Mouse (Mus musculus): Measurements from ENCODE around the gene C530008M17Rik. TPM values are rescaled to one million over a fixed set of nuclear protein-coding genes. Genes with fewer than 3 reads are reported as not detected.

The C530008M17Rik gene
- polyA plus RNA-seq (2015; fragmentation: Nextera tagmentation; extraction: Ambion mirVana) = 11.4 and 17.2 TPM in 2 replicates

GRCm38 (mm10) chr5:76656212-76656611, at the start of gene C530008M17Rik:
Gene C530008M17Rik (plus strand): TSS chr5:76656512.

GRCm38 (mm10) chr5:76905405-76906154, 249.3 kb downstream of the C530008M17Rik start, which contains the start of gene Aasdh:
Gene Aasdh (minus strand): TSS chr5:76905514.

Other genes with a start within 250 kb of the C530008M17Rik start
- gene Gm7271, start 172.5 kb upstream of the C530008M17Rik start, polyA plus RNA-seq (2015; fragmentation: Nextera tagmentation; extraction: Ambion mirVana) = not detected in 2 replicates
- 15.4 and 15.8 TPM in 2 replicates for gene Exoc1, start 127.2 kb upstream of the C530008M17Rik start, polyA plus RNA-seq (2015; fragmentation: Nextera tagmentation; extraction: Ambion mirVana)
- gene Cep135, start 67.8 kb upstream of the C530008M17Rik start, polyA plus RNA-seq (2015; fragmentation: Nextera tagmentation; extraction: Ambion mirVana) = 1.8 TPM in 2 replicates
- gene Aasdh, start 249.0 kb downstream of the C530008M17Rik start, polyA plus RNA-seq (2015; fragmentation: Nextera tagmentation; extraction: Ambion mirVana) = 7.8 and 8.8 TPM in 2 replicates

Data from urinary bladder, postnatal 0 days (tissue).